Mouse (Mus musculus): ENCODE measurements around the gene Ppdpf.
"Not testable (repeated sequence)": the region's sequence is repeated elsewhere in the genome, so short reads cannot be mapped to it uniquely, and the experiment has no call there.

The Ppdpf gene

GRCm38 (mm10) chr2:181159771-181160170, 27.3 kb upstream of the Ppdpf start:
- DNase-seq (ENCODE audit: low spot score), result no peak

GRCm38 (mm10) chr2:181160821-181161220, 26.2 kb upstream of the Ppdpf start:
- no peak for DNase-seq (ENCODE audit: low spot score)

- DNase-seq (ENCODE audit: low spot score), result no peak
Observed at GRCm38 (mm10) chr2:181166469-181166868, 20.6 kb upstream of the Ppdpf start.

GRCm38 (mm10) chr2:181174646-181175045, 12.4 kb upstream of the Ppdpf start:
- DNase-seq (ENCODE audit: low spot score), result no peak

GRCm38 (mm10) chr2:181178015-181178414, 9.0 kb upstream of the Ppdpf start:
- DNase-seq (ENCODE audit: low spot score), result no peak

GRCm38 (mm10) chr2:181178471-181178870, 8.6 kb upstream of the Ppdpf start:
- no peak for DNase-seq (ENCODE audit: low spot score)

GRCm38 (mm10) chr2:181180898-181181297, 6.1 kb upstream of the Ppdpf start:
- DNase-seq (ENCODE audit: low spot score), result no peak

- peak; percentile 87 for DNase-seq (ENCODE audit: low spot score)
Observed at GRCm38 (mm10) chr2:181186635-181187034, 412 bp upstream of the Ppdpf start.

GRCm38 (mm10) chr2:181188681-181189080, 1.6 kb downstream of the Ppdpf start:
- peak; percentile 16 for DNase-seq (ENCODE audit: low spot score)

GRCm38 (mm10) chr2:181189321-181189720, 2.3 kb downstream of the Ppdpf start:
- DNase-seq (ENCODE audit: low spot score), result no peak

GRCm38 (mm10) chr2:181191385-181191784, 4.3 kb downstream of the Ppdpf start:
- not testable (repeated sequence) for DNase-seq (ENCODE audit: low spot score)

- no peak for DNase-seq (ENCODE audit: low spot score)
Observed at GRCm38 (mm10) chr2:181191936-181192335, 4.9 kb downstream of the Ppdpf start.

- DNase-seq (ENCODE audit: low spot score), result no peak
Observed at GRCm38 (mm10) chr2:181193044-181193443, 6.0 kb downstream of the Ppdpf start.

GRCm38 (mm10) chr2:181196628-181197300, 9.7 kb downstream of the Ppdpf start:
- no peak for DNase-seq (ENCODE audit: low spot score)

- no peak for DNase-seq (ENCODE audit: low spot score)
Observed at GRCm38 (mm10) chr2:181201606-181202005, 14.6 kb downstream of the Ppdpf start.

GRCm38 (mm10) chr2:181202422-181202821, 15.4 kb downstream of the Ppdpf start, which contains the start of gene Ptk6:
Gene Ptk6 (minus strand): TSS chr2:181202789.
- no peak for DNase-seq (ENCODE audit: low spot score)

- no peak for DNase-seq (ENCODE audit: low spot score)
Observed at GRCm38 (mm10) chr2:181202886-181203285, 15.8 kb downstream of the Ppdpf start.

- no peak for DNase-seq (ENCODE audit: low spot score)
Observed at GRCm38 (mm10) chr2:181205678-181206077, 18.6 kb downstream of the Ppdpf start.

- no peak for DNase-seq (ENCODE audit: low spot score)
Observed at GRCm38 (mm10) chr2:181206118-181206517, 19.1 kb downstream of the Ppdpf start.

GRCm38 (mm10) chr2:181212389-181213020, 25.5 kb downstream of the Ppdpf start:
- peak; percentile 23 for DNase-seq (ENCODE audit: low spot score)

GRCm38 (mm10) chr2:181213021-181213445, 26.0 kb downstream of the Ppdpf start, which contains the start of gene Srms:
Gene Srms (minus strand): TSS chr2:181213185.
- peak; percentile 48 for DNase-seq (ENCODE audit: low spot score)

GRCm38 (mm10) chr2:181216037-181216436, 29.0 kb downstream of the Ppdpf start:
- DNase-seq (ENCODE audit: low spot score), result no peak

- DNase-seq (ENCODE audit: low spot score), result no peak
Observed at GRCm38 (mm10) chr2:181218881-181219485, 31.9 kb downstream of the Ppdpf start.
